In genomic region chr4:145360567-145360966, GRCm38 (mm10) we compare ENCODE assay signal across 22 mouse cellular contexts. TPM values are rescaled to one million over a fixed set of nuclear protein-coding genes. Genes with fewer than 3 reads are reported as not detected.
DNase-seq lines count a peak whose midpoint lies in the region; ATAC-seq lines count a peak whose summit lies in the region.
"Had no signal": no experiment of that assay in that cellular context is flagged by ENCODE, and none has a peak within 500 bp of the region (broad histone marks: within the 10 kb centered on the region; RNA-seq: fewer than 3 reads in every experiment).

No protein-coding gene starts in this region.

- ATAC-seq in heart, embryonic 13.5 days (ENCODE audit: extremely low read depth, insufficient number of reproducible peaks, low FRiP score, low TSS enrichment) = no peak
- ATAC-seq in kidney, embryonic 15.5 days (replicated peaks; ENCODE audit: low FRiP score) = no peak
- ATAC-seq in intestine, embryonic 14.5 days (replicated peaks; ENCODE audit: low FRiP score, low TSS enrichment, low read depth) = 0 out of 2 replicates have a peak, but pooled peaks have one; percentile 8
- peak; percentile 26 for ATAC-seq in megakaryocyte progenitor cell, adult 5-6 weeks (replicated peaks; ENCODE audit: poor library complexity)
- ATAC-seq: forebrain, embryonic 14.5 days; Patski had no signal

- H3K4me1 ChIP-seq in heart, embryonic 13.5 days = no peaks in the 10 kb centered on the region
- no peaks in the 10 kb centered on the region for H3K4me1 ChIP-seq in kidney, embryonic 15.5 days
- H3K4me1 ChIP-seq in intestine, embryonic 14.5 days (replicated peaks; ENCODE audit: control insufficient read depth, insufficient read depth, low read length) = no peaks in the 10 kb centered on the region
- H3K4me1 ChIP-seq: embryonic facial prominence, embryonic 15.5 days; forebrain, embryonic 10.5 days; hindbrain, embryonic 15.5 days had no signal

- DNase-seq in heart, adult 18-20 months = no peak
- no peak for DNase-seq in kidney, postnatal 4 days
- no peak for DNase-seq in intestine, embryonic 14.5 days (ENCODE audit: low spot score)
- no peak for DNase-seq in gastrocnemius, postnatal 25 days
- DNase-seq: cerebellum, adult 18-20 months; cerebellum, adult 9-11 months; cerebellum, postnatal 36 days; gastrocnemius, adult 2 months; gastrocnemius, postnatal 36 days; heart, adult 11 months; heart, postnatal 36 days; kidney, adult 8-10 months had no signal

- H3K4me2 ChIP-seq in heart, embryonic 13.5 days = peak overlapping the region; percentile 65
- peak overlapping the region; percentile 47; the same call in 1 of the 2 replicates for H3K4me2 ChIP-seq in kidney, embryonic 15.5 days
- H3K4me2 ChIP-seq in intestine, embryonic 14.5 days (ENCODE audit: low read length) = 0 out of 2 replicates have a peak overlapping the region, but pooled peaks have one; percentile 33
- H3K4me2 ChIP-seq: embryonic facial prominence, embryonic 15.5 days had no signal

- 60% methylated on average over 1 of the region's 1 CpGs for WGBS in heart, embryonic 13.5 days
- WGBS in kidney, embryonic 15.5 days = 54% methylated on average over 1 of the region's 1 CpGs
- WGBS in intestine, embryonic 14.5 days = 52% methylated on average over 1 of the region's 1 CpGs

- no peak overlapping the region for H3K9ac ChIP-seq in heart, embryonic 13.5 days
- H3K9ac ChIP-seq in kidney, embryonic 15.5 days = no peak overlapping the region
- H3K9ac ChIP-seq in intestine, embryonic 14.5 days (ENCODE audit: low read length) = no peak overlapping the region
- H3K9ac ChIP-seq: embryonic facial prominence, embryonic 15.5 days; hindbrain, embryonic 15.5 days had no signal

- H3K36me3 ChIP-seq in heart, embryonic 13.5 days = no peaks in the 10 kb centered on the region
- no peaks in the 10 kb centered on the region for H3K36me3 ChIP-seq in kidney, embryonic 15.5 days
- no peaks in the 10 kb centered on the region for H3K36me3 ChIP-seq in intestine, embryonic 14.5 days (ENCODE audit: control insufficient read depth, insufficient read depth, low read length)
- H3K36me3 ChIP-seq: embryonic facial prominence, embryonic 15.5 days; forebrain, embryonic 10.5 days; hindbrain, embryonic 15.5 days had no signal

- no peaks in the 10 kb centered on the region for H3K27me3 ChIP-seq in heart, embryonic 13.5 days (replicated peaks)
- no peaks in the 10 kb centered on the region for H3K27me3 ChIP-seq in kidney, embryonic 15.5 days
- no peaks in the 10 kb centered on the region for H3K27me3 ChIP-seq in intestine, embryonic 14.5 days (replicated peaks; ENCODE audit: control insufficient read depth, insufficient read depth, low read length)
- H3K27me3 ChIP-seq: CH12.LX; embryonic facial prominence, embryonic 15.5 days; hindbrain, embryonic 15.5 days; Patski had no signal

- H3K27ac ChIP-seq in heart, embryonic 13.5 days (replicated peaks) = no peak overlapping the region
- no peak overlapping the region for H3K27ac ChIP-seq in kidney, embryonic 15.5 days
- no peak overlapping the region for H3K27ac ChIP-seq in intestine, embryonic 14.5 days (ENCODE audit: low read depth)
- H3K27ac ChIP-seq: embryonic facial prominence, embryonic 15.5 days; forebrain, embryonic 10.5 days; gastrocnemius, adult 2 months; hindbrain, embryonic 15.5 days had no signal

- 0 out of 2 replicates have a peak overlapping the region, but pooled peaks have one; percentile 23 for H3K4me3 ChIP-seq in heart, embryonic 13.5 days
- H3K4me3 ChIP-seq in kidney, embryonic 15.5 days (replicated peaks) = no peak overlapping the region
- no peak overlapping the region for H3K4me3 ChIP-seq in intestine, embryonic 14.5 days (ENCODE audit: low read depth, low read length)
- H3K4me3 ChIP-seq: embryonic facial prominence, embryonic 15.5 days; erythroblast, embryonic 14.5 days; forebrain, embryonic 10.5 days; gastrocnemius, adult 2 months; hindbrain, embryonic 15.5 days had no signal

- no peaks in the 10 kb centered on the region for H3K9me3 ChIP-seq in heart, embryonic 13.5 days
- no peaks in the 10 kb centered on the region for H3K9me3 ChIP-seq in kidney, embryonic 15.5 days (replicated peaks)
- H3K9me3 ChIP-seq in intestine, embryonic 14.5 days (ENCODE audit: control insufficient read depth, low read length) = no peaks in the 10 kb centered on the region
- H3K9me3 ChIP-seq: embryonic facial prominence, embryonic 15.5 days; forebrain, embryonic 10.5 days; hindbrain, embryonic 15.5 days had no signal

RNA-seq across cellular contexts. Expression of gene Tnfrsf8, which starts 45.6 kb away (rescaled TPM):
- 0.07 TPM in 1 of 2 replicates, not detected in the other for polyA plus RNA-seq in heart, embryonic 13.5 days (2015; fragmentation: Nextera tagmentation; extraction: Ambion mirVana)
- total RNA-seq in heart, adult 18-20 months (2021) = under 1 TPM; 0.07 to 0.15 TPM
- polyA plus RNA-seq in kidney, embryonic 15.5 days (2015; fragmentation: Nextera tagmentation; extraction: Ambion mirVana) = 0.14 and 0.18 TPM in 2 replicates
- 0.08 TPM in 1 of 2 replicates, not detected in the other for polyA plus RNA-seq in intestine, embryonic 14.5 days (2014; fragmentation: Nextera tagmentation; extraction: Ambion mirVana)
- total RNA-seq in megakaryocyte progenitor cell, adult 5-6 weeks (2015) = 1.4 TPM in 2 replicates
- total RNA-seq in megakaryocyte progenitor cell, adult 5-6 weeks (2017) = 0.74 and 1.1 TPM in 2 replicates
- total RNA-seq in gastrocnemius, postnatal 25 days (2021) = under 1 TPM in 1 of 2 experiments, not detected in 1; 0.08 TPM
- polyA plus RNA-seq: erythroblast, embryonic 14.5 days had no signal

Comparison
In these comparisons a context has a peak if more than half of its experiments do, and no peak if none do; other contexts are left out.
1. ATAC-seq: peak in intestine, embryonic 14.5 days (single experiment) and megakaryocyte progenitor cell, adult 5-6 weeks (single experiment); none in heart, embryonic 13.5 days (single experiment) and kidney, embryonic 15.5 days (single experiment).
2. Peak in every context shown above with its lines, with median percentiles within 50 percentile points of each other: H3K4me2 ChIP-seq.